7 mouse cellular contexts compared by ENCODE assay signal in the genomic region with DNA sequence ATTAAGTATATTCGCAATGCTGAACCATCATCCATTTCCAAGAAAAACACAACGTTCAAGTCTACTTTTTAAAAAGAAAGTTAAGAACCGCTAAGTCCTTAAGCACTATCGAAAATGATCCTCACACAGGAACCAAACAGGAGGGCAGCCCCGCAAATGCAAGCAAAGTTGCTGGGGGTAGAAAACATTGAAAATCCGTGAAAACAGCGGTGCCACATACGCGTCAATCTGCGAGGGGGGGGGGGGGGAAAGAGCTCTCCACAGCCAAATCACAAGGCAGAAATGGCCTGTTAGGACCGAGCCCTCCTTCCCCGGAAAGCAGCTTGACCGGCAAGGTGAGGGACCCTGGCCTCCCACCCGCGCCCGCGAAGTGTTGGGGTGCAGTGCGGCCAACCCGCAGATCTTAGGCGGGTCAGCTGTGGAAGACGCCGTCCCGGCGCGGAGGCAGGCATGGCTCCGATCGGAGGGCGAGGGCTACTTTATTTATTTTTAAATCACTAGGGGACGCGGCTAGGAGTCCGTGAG. TPM values are rescaled to one million over a fixed set of nuclear protein-coding genes. Genes with fewer than 3 reads are reported as not detected.
DNase-seq lines count a peak whose midpoint lies in the region; ATAC-seq lines count a peak whose summit lies in the region.

No protein-coding gene starts in this region.

- no peaks in the 10 kb centered on the region for H3K9me3 ChIP-seq in forebrain, embryonic 15.5 days
- H3K9me3 ChIP-seq in liver, embryonic 15.5 days (replicated peaks), result no peaks in the 10 kb centered on the region

- 1% methylated on average over 31 of the region's 31 CpGs for WGBS in forebrain, embryonic 15.5 days
- WGBS in liver, embryonic 15.5 days (ENCODE audit: insufficient replicate concordance), result 2% methylated on average over 31 of the region's 31 CpGs

- ATAC-seq in forebrain, embryonic 15.5 days (replicated peaks), result no peak
- ATAC-seq in liver, embryonic 15.5 days (ENCODE audit: insufficient read depth), result peak; percentile 16; the same call in 1 of the 2 replicates

- no peaks in the 10 kb centered on the region for H3K27me3 ChIP-seq in forebrain, embryonic 15.5 days
- H3K27me3 ChIP-seq in liver, embryonic 15.5 days, result no peaks in the 10 kb centered on the region

- H3K36me3 ChIP-seq in forebrain, embryonic 15.5 days, result no peaks in the 10 kb centered on the region
- peaks cover 27% of the 10 kb centered on the region for H3K36me3 ChIP-seq in liver, embryonic 15.5 days (replicated peaks)

- peak overlapping the region; percentile 98 for H3K4me2 ChIP-seq in forebrain, embryonic 15.5 days (replicated peaks)
- H3K4me2 ChIP-seq in liver, embryonic 15.5 days, result peak overlapping the region; percentile 92

- H3K4me3 ChIP-seq in forebrain, embryonic 15.5 days, result peak overlapping the region; percentile 75
- H3K4me3 ChIP-seq in liver, embryonic 15.5 days (replicated peaks), result peak overlapping the region; percentile 89

- H3K4me1 ChIP-seq in forebrain, embryonic 15.5 days, result peaks cover 12% of the 10 kb centered on the region
- H3K4me1 ChIP-seq in liver, embryonic 15.5 days (replicated peaks), result peaks cover 33% of the 10 kb centered on the region

- peak overlapping the region; percentile 79 for H3K27ac ChIP-seq in forebrain, embryonic 15.5 days (replicated peaks)
- H3K27ac ChIP-seq in liver, embryonic 15.5 days (replicated peaks), result peak overlapping the region; percentile 93

- H3K9ac ChIP-seq in forebrain, embryonic 15.5 days (replicated peaks), result peak overlapping the region; percentile 70
- peak overlapping the region; percentile 92 for H3K9ac ChIP-seq in liver, embryonic 15.5 days

- DNase-seq in 3T3-L1 (ENCODE audit: low read depth, low spot score) (peak; percentile 42), 416B (ENCODE audit: low read depth) (peak; percentile 65)
- DNase-seq in frontal cortex, postnatal 36 days (ENCODE audit: low spot score in 2 of 2), result no peak
- no peak for DNase-seq in gastrocnemius, adult 18-20 months (ENCODE audit: low spot score)
- DNase-seq in layer of hippocampus, postnatal 25 days (ENCODE audit: extremely low spot score in 1 of 2, low spot score in 1 of 2), result no peak

RNA-seq across cellular contexts. Expression of a gene that starts 0.9 kb away (rescaled TPM):
- 225 and 249 TPM in 2 replicates for polyA plus RNA-seq in forebrain, embryonic 15.5 days (2015; fragmentation: Nextera tagmentation; extraction: Ambion mirVana)
- polyA plus RNA-seq in liver, embryonic 15.5 days (2015; fragmentation: Nextera tagmentation; extraction: Ambion mirVana), result 204 and 283 TPM in 2 replicates
- total RNA-seq in gastrocnemius, adult 18-20 months (2021), result 1 to 10 TPM; 2.8 to 5.0 TPM
- total RNA-seq in layer of hippocampus, postnatal 25 days (2021), result 1 to 10 TPM; 6.6 to 7.2 TPM

RNA-seq across cellular contexts. Expression of a gene that starts 23.2 kb away (rescaled TPM):
- 78.6 and 81.8 TPM in 2 replicates for polyA plus RNA-seq in forebrain, embryonic 15.5 days (2015; fragmentation: Nextera tagmentation; extraction: Ambion mirVana)
- 13.6 and 13.9 TPM in 2 replicates for polyA plus RNA-seq in liver, embryonic 15.5 days (2015; fragmentation: Nextera tagmentation; extraction: Ambion mirVana)
- 10 to 100 TPM in 1 of 2 experiments, 1 to 10 TPM in 1; 6.7 to 14.4 TPM for total RNA-seq in gastrocnemius, adult 18-20 months (2021)
- 10 to 100 TPM in 1 of 2 experiments, 1 to 10 TPM in 1; 9.3 to 12.9 TPM for total RNA-seq in layer of hippocampus, postnatal 25 days (2021)

RNA-seq across cellular contexts. Expression of a gene that starts 55.1 kb away (rescaled TPM):
- polyA plus RNA-seq in forebrain, embryonic 15.5 days (2015; fragmentation: Nextera tagmentation; extraction: Ambion mirVana), result 14.2 and 14.8 TPM in 2 replicates
- 0.35 TPM in 1 of 2 replicates, not detected in the other for polyA plus RNA-seq in liver, embryonic 15.5 days (2015; fragmentation: Nextera tagmentation; extraction: Ambion mirVana)
- total RNA-seq in gastrocnemius, adult 18-20 months (2021), result not detected
- 10 to 100 TPM; 68.3 to 75.4 TPM for total RNA-seq in layer of hippocampus, postnatal 25 days (2021)

Comparison
In these comparisons a context has a peak if more than half of its experiments do, and no peak if none do; other contexts are left out.
1. DNase-seq: peak in 3T3-L1 (single experiment) and 416B (single experiment); none in frontal cortex, postnatal 36 days (0 of 2), gastrocnemius, adult 18-20 months (single experiment) and layer of hippocampus, postnatal 25 days (0 of 2).
2. RNA of a gene that starts 55.1 kb away (total RNA-seq): 68.3 to 75.4 TPM in layer of hippocampus, postnatal 25 days; not detected in gastrocnemius, adult 18-20 months; every median in the first group is over 10 times any median in the second.